Mouse (Mus musculus) liver, embryonic 13.5 days (tissue): Measurements from ENCODE around the gene Itk. TPM values are rescaled to one million over a fixed set of nuclear protein-coding genes. Genes with fewer than 3 reads are reported as not detected.

Experiments
- ATAC-seq: fragments of 200-750 bp; cut with Nextera tagmentation; 2 replicates; pipeline ENCODE4 v1.8.0; 2017; ENCODE audit warnings: low read depth, mild to moderate bottlenecking, moderate number of reproducible peaks, moderate library complexity
- DNase-seq: peaks from one replicate; pipeline ENCODE4 v3.0.0; 2022
- H3K27ac ChIP-seq: fragments of 300-500 bp; sonication (generic); 2 replicates; pipeline ENCODE4 v1.5.1; 2015; ENCODE audit warnings: moderate library complexity, mild to moderate bottlenecking, inconsistent platforms
- H3K27me3 ChIP-seq: fragments of 300-500 bp; sonication (generic); 2 replicates; pipeline ENCODE4 v1.6.1; 2015; ENCODE audit warnings: mild to moderate bottlenecking, inconsistent platforms
- H3K36me3 ChIP-seq: fragments of 300-500 bp; sonication (generic); 2 replicates; pipeline ENCODE4 v1.6.1; 2015; ENCODE audit warnings: mild to moderate bottlenecking, inconsistent platforms
- H3K4me1 ChIP-seq: fragments of 300-500 bp; sonication (generic); replicated peaks from 2 replicates; pipeline ENCODE4 v1.6.1; 2015; ENCODE audit warnings: inconsistent platforms
- H3K4me2 ChIP-seq: fragments of 300-500 bp; sonication (generic); 2 replicates; pipeline ENCODE4 v1.6.1; 2015; ENCODE audit warnings: inconsistent platforms, mild to moderate bottlenecking, moderate library complexity
- H3K4me3 ChIP-seq: fragments of 300-500 bp; sonication (generic); replicated peaks from 2 replicates; pipeline ENCODE4 v1.5.1; 2015; ENCODE audit warnings: mild to moderate bottlenecking, inconsistent platforms
- H3K9ac ChIP-seq: fragments of 300-500 bp; sonication (generic); 2 replicates; pipeline ENCODE4 v1.6.1; 2015; ENCODE audit warnings: mild to moderate bottlenecking, inconsistent platforms
- H3K9me3 ChIP-seq: fragments of 300-500 bp; sonication (generic); replicated peaks from 2 replicates; pipeline ENCODE4 v1.6.1; 2016; ENCODE audit warnings: inconsistent platforms
- WGBS: fragments of 180-500 bp; shearing (Covaris S2); methylation state at CpG from one replicate; pipeline ENCODE4 v1.1.7; 2015; ENCODE audit not compliant: insufficient replicate concordance; 5-methylcytosine and 5-hydroxymethylcytosine counted together
- polyA plus RNA-seq: library from polyadenylated mRNA; unstranded; fragments of >200 nt; fragmentation: Nextera tagmentation; extraction: Ambion mirVana; gene quantifications from 2 replicates; pipeline ENCODE4 v1.2.1, GENCODE M21; 2015

Itk gene
- polyA plus RNA-seq, 1 experiment from 2014 or later, result 0.12 TPM

GRCm38 (mm10) chr11:46302471-46302870 lies 86.8 kb downstream of the Itk start:
- no peak overlapping the region for H3K27ac ChIP-seq
- 73% methylated on average over 9 of the region's 9 CpGs for WGBS

GRCm38 (mm10) chr11:46301579-46302248 lies 87.6 kb downstream of the Itk start:
- DNase-seq (no peak), ATAC-seq (no peak)
- H3K36me3 ChIP-seq, result no peaks in the 10 kb centered on the region
- WGBS, result 78% methylated on average over 23 of the region's 23 CpGs
- peaks cover 10% of the 10 kb centered on the region; the same call in 1 of the 2 replicates for H3K4me1 ChIP-seq
- H3K4me2 ChIP-seq, result no peak overlapping the region
- no peaks in the 10 kb centered on the region for H3K27me3 ChIP-seq
- H3K27ac ChIP-seq, result no peak overlapping the region
- no peak overlapping the region for H3K9ac ChIP-seq
- no peak overlapping the region for H3K4me3 ChIP-seq
- no peaks in the 10 kb centered on the region for H3K9me3 ChIP-seq

More at GRCm38 (mm10) chr11:46302471-46302870, 86.8 kb downstream of the Itk start:
- Histone ChIP-seq H3K4me2 (no peak overlapping the region), H3K9me3 (no peaks in the 10 kb centered on the region), H3K36me3 (no peaks in the 10 kb centered on the region), H3K4me1 (peaks cover 10% of the 10 kb centered on the region; the same call in 1 of the 2 replicates), H3K9ac (no peak overlapping the region), H3K27me3 (no peaks in the 10 kb centered on the region), H3K4me3 (no peak overlapping the region)
- ATAC-seq (no peak), DNase-seq (no peak)

- Histone ChIP-seq H3K9me3 (no peaks in the 10 kb centered on the region), H3K27ac (no peak overlapping the region), H3K9ac (no peak overlapping the region), H3K4me1 (peaks cover 10% of the 10 kb centered on the region; the same call in 1 of the 2 replicates), H3K4me3 (no peak overlapping the region), H3K36me3 (no peaks in the 10 kb centered on the region), H3K4me2 (no peak overlapping the region), H3K27me3 (no peaks in the 10 kb centered on the region)
- no peak for DNase-seq
- WGBS, result 34% methylated on average over 6 of the region's 6 CpGs
- no peak for ATAC-seq
Measured at GRCm38 (mm10) chr11:46299901-46300300, 89.4 kb downstream of the Itk start.

GRCm38 (mm10) chr11:46298889-46299785 lies 90.2 kb downstream of the Itk start:
- Histone ChIP-seq H3K4me1 (peaks cover 10% of the 10 kb centered on the region; the same call in 1 of the 2 replicates), H3K4me3 (no peak overlapping the region), H3K9me3 (no peaks in the 10 kb centered on the region), H3K36me3 (no peaks in the 10 kb centered on the region), H3K9ac (no peak overlapping the region), H3K27me3 (no peaks in the 10 kb centered on the region), H3K4me2 (no peak overlapping the region), H3K27ac (peak overlapping the region; percentile 39; the same call in 1 of the 2 replicates)
- ATAC-seq (no peak), DNase-seq (no peak)
- WGBS, result 48% methylated on average over 13 of the region's 13 CpGs

- H3K9ac ChIP-seq, result no peak overlapping the region
- WGBS, result 77% methylated on average over 11 of the region's 11 CpGs
- no peak for ATAC-seq
Measured at GRCm38 (mm10) chr11:46294390-46294789, 94.9 kb downstream of the Itk start.

GRCm38 (mm10) chr11:46293491-46293890 lies 95.8 kb downstream of the Itk start:
- no peak for ATAC-seq

More at GRCm38 (mm10) chr11:46294390-46294789, 94.9 kb downstream of the Itk start:
- Histone ChIP-seq H3K4me3 (no peak overlapping the region), H3K4me1 (peaks cover 13% of the 10 kb centered on the region; the same call in 1 of the 2 replicates), H3K9me3 (no peaks in the 10 kb centered on the region), H3K27ac (no peak overlapping the region), H3K27me3 (no peaks in the 10 kb centered on the region), H3K36me3 (no peaks in the 10 kb centered on the region), H3K4me2 (no peak overlapping the region)
- DNase-seq, result no peak

GRCm38 (mm10) chr11:46290988-46291405 lies 98.3 kb downstream of the Itk start:
- H3K4me1 ChIP-seq, result peaks cover 13% of the 10 kb centered on the region; the same call in 1 of the 2 replicates
- H3K27me3 ChIP-seq, result no peaks in the 10 kb centered on the region
- no peaks in the 10 kb centered on the region for H3K36me3 ChIP-seq
- no peak overlapping the region for H3K9ac ChIP-seq
- ATAC-seq, result peak; percentile 55; the same call in 1 of the 2 replicates
- H3K27ac ChIP-seq, result no peak overlapping the region
- DNase-seq, result no peak
- no peak overlapping the region for H3K4me2 ChIP-seq
- WGBS, result 54% methylated on average over 10 of the region's 10 CpGs
- H3K9me3 ChIP-seq, result no peaks in the 10 kb centered on the region
- H3K4me3 ChIP-seq, result no peak overlapping the region

More at GRCm38 (mm10) chr11:46293491-46293890, 95.8 kb downstream of the Itk start:
- H3K27me3 ChIP-seq, result no peaks in the 10 kb centered on the region
- no peak overlapping the region for H3K4me3 ChIP-seq
- H3K36me3 ChIP-seq, result no peaks in the 10 kb centered on the region
- no peak overlapping the region for H3K27ac ChIP-seq
- no peaks in the 10 kb centered on the region for H3K9me3 ChIP-seq
- 75% methylated on average over 5 of the region's 5 CpGs for WGBS
- no peak overlapping the region for H3K4me2 ChIP-seq
- no peak for DNase-seq
- peaks cover 4% of the 10 kb centered on the region; the same call in 1 of the 2 replicates for H3K4me1 ChIP-seq
- no peak overlapping the region for H3K9ac ChIP-seq

GRCm38 (mm10) chr11:46289561-46289960 lies 99.8 kb downstream of the Itk start:
- DNase-seq (no peak), ATAC-seq (no peak)
- H3K9ac ChIP-seq, result no peak overlapping the region
- H3K9me3 ChIP-seq, result no peaks in the 10 kb centered on the region
- no peaks in the 10 kb centered on the region for H3K36me3 ChIP-seq
- H3K4me2 ChIP-seq, result no peak overlapping the region
- no peak overlapping the region for H3K27ac ChIP-seq
- H3K27me3 ChIP-seq, result no peaks in the 10 kb centered on the region
- WGBS, result 75% methylated on average over 9 of the region's 9 CpGs
- peaks cover 13% of the 10 kb centered on the region; the same call in 1 of the 2 replicates for H3K4me1 ChIP-seq
- H3K4me3 ChIP-seq, result no peak overlapping the region

GRCm38 (mm10) chr11:46289022-46289421 lies 100.3 kb downstream of the Itk start:
- H3K4me3 ChIP-seq, result no peak overlapping the region
- H3K4me1 ChIP-seq, result peaks cover 13% of the 10 kb centered on the region; the same call in 1 of the 2 replicates
- no peaks in the 10 kb centered on the region for H3K27me3 ChIP-seq
- no peak overlapping the region for H3K9ac ChIP-seq
- DNase-seq (no peak), ATAC-seq (no peak)
- WGBS, result 76% methylated on average over 4 of the region's 4 CpGs
- H3K36me3 ChIP-seq, result no peaks in the 10 kb centered on the region
- H3K9me3 ChIP-seq, result no peaks in the 10 kb centered on the region
- no peak overlapping the region for H3K4me2 ChIP-seq
- no peak overlapping the region for H3K27ac ChIP-seq

- Histone ChIP-seq H3K9ac (no peak overlapping the region), H3K27me3 (no peaks in the 10 kb centered on the region), H3K27ac (no peak overlapping the region), H3K4me2 (no peak overlapping the region), H3K4me3 (no peak overlapping the region), H3K36me3 (no peaks in the 10 kb centered on the region), H3K4me1 (peaks cover 13% of the 10 kb centered on the region; the same call in 1 of the 2 replicates), H3K9me3 (no peaks in the 10 kb centered on the region)
- DNase-seq (no peak), ATAC-seq (no peak)
- WGBS, result 71% methylated on average over 5 of the region's 5 CpGs
Measured at GRCm38 (mm10) chr11:46288091-46288490, 101.2 kb downstream of the Itk start.

GRCm38 (mm10) chr11:46286803-46287202 lies 102.5 kb downstream of the Itk start:
- DNase-seq (no peak), ATAC-seq (no peak)
- Histone ChIP-seq H3K4me1 (peaks cover 13% of the 10 kb centered on the region; the same call in 1 of the 2 replicates), H3K27ac (no peak overlapping the region), H3K4me2 (no peak overlapping the region), H3K36me3 (no peaks in the 10 kb centered on the region), H3K4me3 (no peak overlapping the region), H3K9me3 (no peaks in the 10 kb centered on the region), H3K27me3 (no peaks in the 10 kb centered on the region), H3K9ac (no peak overlapping the region)
- 22% methylated on average over 6 of the region's 6 CpGs for WGBS
